Mouse (Mus musculus): Measurements from ENCODE around the gene Pip4k2c. TPM values are rescaled to one million over a fixed set of nuclear protein-coding genes. Genes with fewer than 3 reads are reported as not detected.

Pip4k2c gene
- total RNA-seq, 2 experiments from 2014 or later: 12.1 to 13.8 TPM

DNA sequence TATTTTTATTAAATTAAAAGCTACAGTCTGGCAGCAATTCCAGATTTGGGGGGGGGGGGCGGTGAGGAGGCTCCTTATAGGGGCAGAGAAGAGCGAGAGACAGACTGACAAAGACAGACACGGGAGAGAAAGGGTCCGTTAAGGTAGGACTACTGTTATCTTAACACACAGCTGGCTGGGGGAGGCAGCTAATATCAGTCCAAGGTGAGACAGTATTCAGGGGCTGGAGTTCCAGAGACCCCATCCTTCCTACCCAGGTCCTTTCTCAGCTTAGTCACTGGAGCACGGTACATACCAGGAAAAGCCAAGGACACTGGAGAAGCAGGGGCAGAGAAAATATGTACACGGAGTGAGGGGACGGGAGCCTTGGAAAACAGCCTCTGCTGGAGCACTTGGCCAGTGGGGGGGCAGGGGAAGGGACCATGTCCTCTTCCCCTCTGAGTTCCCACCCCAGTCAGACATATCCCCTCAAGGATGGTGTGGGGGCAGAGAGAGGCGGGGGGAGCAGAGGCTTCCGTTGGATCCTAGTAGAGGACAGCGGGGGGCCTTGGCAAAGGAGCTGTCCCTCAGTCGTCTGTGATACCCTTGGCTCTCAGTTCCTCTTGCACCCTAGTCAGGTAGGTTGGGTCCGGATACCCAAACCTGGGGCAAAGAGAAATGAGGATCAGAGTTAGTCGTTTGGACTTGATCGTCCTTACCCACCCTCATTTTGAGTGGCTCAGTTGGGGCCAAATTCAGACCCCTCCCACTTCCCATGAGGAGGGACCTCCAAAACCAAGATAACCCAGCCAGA lies 20.8 kb downstream of the Pip4k2c start:
- no peak for ATAC-seq (replicated peaks; ENCODE audit: poor library complexity, severe bottlenecking)

DNA sequence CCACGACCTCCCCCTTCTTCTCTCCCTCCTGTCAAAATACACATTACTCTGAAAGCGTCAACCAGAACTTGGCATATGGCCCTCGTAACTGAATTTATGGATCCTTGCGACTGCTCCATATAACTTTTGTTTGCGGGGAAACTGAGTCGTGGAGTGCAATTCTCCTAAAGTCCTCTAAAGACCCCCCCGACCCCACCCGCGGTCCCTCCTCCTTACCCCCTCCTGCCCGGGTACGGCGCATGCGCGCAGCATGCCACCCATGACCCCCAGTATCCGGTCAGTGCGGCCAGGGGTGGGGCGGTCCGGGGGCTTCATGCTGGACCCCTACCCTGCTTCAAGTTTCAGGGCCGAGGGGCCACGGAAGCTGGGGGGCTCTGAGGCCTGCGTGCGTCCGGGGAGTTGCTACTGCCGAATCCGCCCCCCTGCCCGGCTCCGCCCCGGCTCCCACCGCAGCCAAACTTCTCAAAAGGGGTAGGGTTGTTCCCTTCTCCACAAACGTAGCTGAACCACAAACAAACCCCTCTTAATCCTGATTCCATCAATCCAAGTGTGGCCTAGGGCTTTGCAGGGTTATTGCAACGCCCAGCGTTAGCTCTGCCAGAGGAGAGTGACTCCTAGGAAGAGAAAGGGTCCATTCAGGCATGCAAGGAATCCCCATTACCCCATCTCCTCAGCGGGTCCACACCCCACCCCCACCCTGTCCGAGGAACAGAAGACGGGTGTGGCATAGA lies 21.6 kb downstream of the Pip4k2c start, which contains the start of gene Arhgef25:
Gene Arhgef25 (minus strand): TSS at position 433 of the 731 bp plus-strand sequence.
- ATAC-seq (replicated peaks; ENCODE audit: poor library complexity, severe bottlenecking): peak; percentile 21

DNA sequence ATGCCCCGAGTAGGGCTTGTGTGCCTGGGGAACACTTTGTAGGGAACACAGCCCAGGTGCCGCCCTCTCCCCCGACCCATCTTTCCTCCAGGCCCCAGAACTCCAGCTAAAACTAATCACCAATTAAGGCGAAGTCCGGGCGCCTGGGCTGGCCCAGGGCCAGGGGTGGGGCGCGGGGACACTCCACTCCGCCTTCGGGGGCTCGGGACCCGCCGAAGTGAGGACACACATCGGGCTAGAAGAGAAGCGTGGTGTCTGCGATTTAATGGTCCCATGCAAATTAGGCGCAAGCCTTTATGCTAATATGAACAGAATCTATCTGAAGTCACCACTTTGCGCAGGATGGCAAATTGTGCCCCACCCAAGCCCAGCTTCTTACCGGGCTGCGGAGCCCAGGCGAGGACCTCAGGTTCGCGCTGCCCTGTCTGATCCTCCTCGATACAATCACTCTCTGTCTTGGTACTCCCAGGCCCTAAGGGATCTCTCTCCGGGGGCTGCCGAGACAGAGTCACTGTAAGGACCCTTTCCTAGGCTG lies 22.2 kb downstream of the Pip4k2c start:
- peak; percentile 23; the same call in 1 of the 2 replicates for ATAC-seq (replicated peaks; ENCODE audit: poor library complexity, severe bottlenecking)

DNA sequence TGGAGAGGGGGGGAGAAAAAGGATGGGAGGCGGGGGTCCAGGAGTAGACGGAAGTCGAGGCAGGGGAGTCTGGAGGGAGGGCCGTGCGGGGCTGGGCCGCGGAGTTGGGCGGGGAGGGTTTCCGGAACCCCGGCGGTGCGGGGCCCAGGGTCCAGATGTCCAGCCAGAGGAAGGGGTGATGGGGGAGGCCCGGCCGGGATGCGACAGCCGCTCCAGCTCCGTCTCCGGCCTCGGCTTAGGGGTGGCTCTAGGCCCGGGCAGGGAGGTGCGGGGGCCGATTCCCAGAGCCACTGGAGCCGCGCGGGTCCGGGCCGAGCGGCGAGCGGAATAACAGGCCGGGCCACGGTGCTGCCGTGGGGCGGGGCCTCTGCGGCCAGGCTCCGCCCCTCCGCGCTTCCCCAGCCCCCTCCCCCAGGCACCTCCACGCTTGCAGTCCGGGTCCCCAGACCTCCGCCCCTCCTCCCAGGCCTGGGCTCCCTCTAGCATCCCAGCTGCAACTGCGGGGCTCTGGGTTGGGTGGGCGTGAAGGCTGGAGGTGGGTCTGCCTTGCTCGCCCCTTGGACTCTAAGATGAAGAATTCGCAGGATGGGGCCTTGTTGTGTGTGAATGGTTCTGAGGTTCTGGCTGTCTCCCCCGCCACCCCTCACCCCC lies 22.8 kb downstream of the Pip4k2c start:
- peak; percentile 13; the same call in 1 of the 2 replicates for ATAC-seq (replicated peaks; ENCODE audit: poor library complexity, severe bottlenecking)

DNA sequence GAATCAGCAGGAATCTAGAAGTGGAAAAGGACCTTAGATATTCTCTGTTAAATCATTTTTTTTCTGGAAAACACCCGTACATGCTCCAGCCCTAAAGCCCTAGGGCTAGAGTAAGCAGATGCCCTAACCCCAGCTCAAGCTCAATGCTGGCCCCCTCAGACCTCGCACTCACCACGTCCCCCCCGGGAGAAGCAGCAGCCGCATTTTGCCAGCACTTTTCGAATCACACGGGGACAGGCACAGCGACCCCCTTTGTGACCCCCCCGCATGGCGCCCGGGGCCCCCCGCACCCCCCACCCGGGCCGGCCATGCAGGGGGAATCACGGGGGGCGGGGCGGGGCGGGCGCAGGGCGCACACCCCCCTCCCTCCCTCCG lies 23.3 kb downstream of the Pip4k2c start:
- ATAC-seq (replicated peaks; ENCODE audit: poor library complexity, severe bottlenecking): no peak

DNA sequence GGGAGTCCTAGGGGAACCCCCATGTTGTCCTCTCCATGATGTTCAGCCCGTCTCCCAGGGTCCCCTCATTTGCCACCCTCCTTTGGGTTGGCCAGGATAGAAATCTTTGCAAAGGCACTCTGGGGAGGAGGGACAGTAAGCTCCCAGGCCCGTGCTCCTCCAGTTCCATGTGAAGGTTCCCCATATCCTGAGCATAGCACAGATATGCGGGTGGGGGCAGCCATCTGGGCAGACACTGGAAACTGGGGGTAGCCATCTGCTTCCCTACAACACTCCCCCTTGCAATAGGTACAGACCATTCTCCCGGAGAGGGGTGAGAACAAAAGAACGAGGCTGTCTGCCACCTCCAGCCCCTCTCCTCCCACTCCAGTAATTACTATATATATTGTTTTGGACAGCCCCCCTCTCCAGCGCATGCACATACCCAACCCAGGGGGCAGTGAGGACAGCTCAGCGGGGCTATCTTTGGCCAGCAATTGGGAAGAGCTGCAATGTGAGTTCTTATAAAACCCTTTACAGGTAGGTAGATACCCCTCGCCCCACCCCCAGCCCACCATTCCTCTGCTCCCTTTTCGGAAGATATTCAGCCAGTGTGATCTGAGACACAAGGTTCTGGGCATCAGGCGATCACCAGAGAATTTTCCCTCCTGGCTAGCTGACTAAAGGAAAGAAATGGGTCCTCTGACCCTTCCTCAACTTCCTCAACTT lies 23.9 kb downstream of the Pip4k2c start:
- no peak for ATAC-seq (replicated peaks; ENCODE audit: poor library complexity, severe bottlenecking)

DNA sequence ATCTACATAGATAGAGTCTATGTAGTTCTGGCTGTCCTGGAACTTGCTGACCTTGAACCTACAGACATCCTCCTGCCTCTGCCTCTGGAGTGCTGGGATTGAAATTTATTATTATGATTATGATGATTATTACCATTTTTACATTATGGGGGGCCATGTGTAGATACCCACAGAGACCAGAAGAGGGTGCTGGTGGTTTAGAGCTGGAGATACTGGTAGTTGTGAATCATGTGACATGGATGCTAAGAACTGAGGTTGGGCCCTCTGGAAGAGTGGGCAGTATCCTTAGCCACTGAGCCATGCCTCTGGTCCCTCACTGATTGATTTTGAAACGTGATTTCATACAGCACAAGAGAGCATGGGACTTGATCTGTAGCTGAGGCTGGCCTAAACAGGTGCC lies 24.9 kb downstream of the Pip4k2c start:
- no peak for ATAC-seq (replicated peaks; ENCODE audit: poor library complexity, severe bottlenecking)

DNA sequence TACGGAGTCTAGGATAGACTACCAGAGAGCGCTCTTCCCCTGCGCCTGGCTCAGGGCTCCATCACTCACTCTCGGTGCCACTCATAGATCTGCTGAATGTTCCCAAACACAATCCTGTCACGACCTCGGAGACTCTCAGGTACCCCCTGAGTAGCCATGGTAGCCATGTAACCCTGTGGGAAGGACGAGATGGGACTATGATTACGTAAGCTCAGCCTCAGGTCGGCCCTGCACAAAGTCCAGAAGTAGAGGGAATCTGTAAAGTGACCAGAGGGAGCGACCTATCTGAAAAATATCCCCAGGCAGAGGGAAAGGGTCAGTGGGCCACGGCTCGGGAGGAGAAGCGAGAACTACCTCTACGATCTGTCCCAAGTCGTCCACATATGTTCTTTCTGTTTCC lies 25.9 kb downstream of the Pip4k2c start:
- no peak for ATAC-seq (replicated peaks; ENCODE audit: poor library complexity, severe bottlenecking)

DNA sequence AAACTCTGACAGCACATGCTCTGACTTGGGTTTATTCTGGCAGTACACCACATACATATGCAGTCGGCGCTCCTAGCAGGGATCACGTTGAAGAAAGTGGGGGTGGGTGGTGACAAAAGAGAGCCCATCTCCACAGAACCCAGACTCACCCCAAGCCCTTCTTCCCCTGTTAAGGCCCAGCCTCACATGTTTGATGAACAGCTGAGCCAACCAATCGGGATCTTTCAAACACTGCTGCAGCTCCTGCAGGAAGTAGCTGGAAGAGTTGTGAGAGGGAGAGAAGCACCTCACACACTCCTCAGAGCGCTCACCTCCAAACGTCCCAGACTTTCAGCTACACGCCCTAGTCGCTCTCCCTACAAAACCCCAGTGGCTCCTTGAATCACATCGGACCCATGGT lies 26.3 kb downstream of the Pip4k2c start:
- no peak for ATAC-seq (replicated peaks; ENCODE audit: poor library complexity, severe bottlenecking)

DNA sequence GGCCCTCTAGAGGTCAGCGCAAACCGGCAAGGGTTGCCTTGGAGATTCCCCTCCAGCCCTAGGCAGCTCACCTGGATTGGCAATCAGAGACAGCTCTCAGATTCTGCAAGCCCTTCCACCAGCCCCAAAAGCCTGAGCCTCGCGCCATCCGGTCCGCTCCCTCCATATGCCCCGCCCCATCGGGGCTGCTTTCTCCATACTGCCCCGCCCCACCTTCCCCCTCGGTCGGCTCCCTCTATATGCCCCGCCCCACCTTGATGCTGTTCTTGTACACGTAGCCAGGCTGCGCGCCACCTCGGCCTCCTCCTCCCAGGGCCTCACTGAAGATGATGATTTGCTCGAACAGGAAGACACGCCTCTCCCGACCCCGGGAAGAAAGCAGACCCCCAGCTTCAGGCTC lies 27.6 kb downstream of the Pip4k2c start:
- 0 out of 2 replicates have a peak, but pooled peaks have one; percentile 9 for ATAC-seq (replicated peaks; ENCODE audit: poor library complexity, severe bottlenecking)

DNA sequence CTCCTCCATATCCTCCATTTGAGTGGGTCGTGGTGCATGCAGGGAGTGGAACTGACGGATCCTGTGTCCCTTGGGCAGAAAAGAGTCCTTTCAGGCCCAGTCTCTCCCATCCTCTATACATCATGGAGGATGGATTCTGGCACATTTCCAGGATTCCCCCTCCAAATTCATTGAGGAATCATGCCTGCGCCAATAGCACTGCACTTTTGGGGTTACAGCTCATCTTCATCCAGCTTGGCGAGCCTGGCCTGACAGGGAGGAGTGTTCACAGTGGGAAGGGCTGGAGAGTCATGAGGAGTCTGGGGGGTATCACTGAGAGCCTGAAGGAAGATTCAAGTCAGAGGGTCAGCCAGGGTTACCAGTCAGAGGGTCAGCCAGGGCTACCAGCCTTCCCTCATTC lies 28.8 kb downstream of the Pip4k2c start:
- no peak for ATAC-seq (replicated peaks; ENCODE audit: poor library complexity, severe bottlenecking)

DNA sequence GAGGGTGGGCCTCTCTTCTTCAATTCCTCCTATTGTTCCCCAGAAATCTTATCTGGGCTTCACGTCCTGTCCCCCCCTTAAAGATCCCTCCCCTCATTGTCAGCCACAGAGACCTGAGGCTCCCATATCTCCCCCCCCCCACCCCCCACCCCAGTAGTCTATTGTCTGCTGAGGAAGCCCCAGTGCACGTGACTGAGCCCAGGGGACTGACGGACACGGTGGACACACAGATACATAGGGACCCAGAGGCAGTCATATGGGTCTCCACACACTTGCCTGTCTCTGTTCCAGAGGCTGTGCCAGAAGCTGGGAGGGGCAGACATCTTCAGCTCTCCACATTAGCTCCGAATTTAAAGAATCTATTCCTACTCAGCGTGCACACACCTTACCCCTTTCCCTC lies 29.8 kb downstream of the Pip4k2c start:
- ATAC-seq (replicated peaks; ENCODE audit: poor library complexity, severe bottlenecking): no peak

DNA sequence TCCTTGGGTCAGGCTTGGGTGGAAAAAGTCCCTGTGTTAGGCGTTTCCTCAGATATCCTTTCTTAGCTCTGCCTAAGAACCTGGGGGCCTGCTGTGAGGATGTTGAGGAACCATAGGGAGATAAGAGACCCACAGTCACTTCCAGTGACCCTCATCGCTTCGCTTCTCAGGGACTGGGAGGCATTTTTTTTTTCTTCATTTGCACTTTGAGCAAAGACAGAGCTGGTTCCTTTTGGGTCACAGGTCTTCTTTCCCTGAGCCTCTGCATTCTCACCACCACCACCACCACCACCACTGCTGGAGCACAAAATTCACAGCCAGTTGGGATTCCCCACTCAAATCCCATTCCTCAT lies 30.7 kb downstream of the Pip4k2c start:
- ATAC-seq (replicated peaks; ENCODE audit: poor library complexity, severe bottlenecking): no peak

DNA sequence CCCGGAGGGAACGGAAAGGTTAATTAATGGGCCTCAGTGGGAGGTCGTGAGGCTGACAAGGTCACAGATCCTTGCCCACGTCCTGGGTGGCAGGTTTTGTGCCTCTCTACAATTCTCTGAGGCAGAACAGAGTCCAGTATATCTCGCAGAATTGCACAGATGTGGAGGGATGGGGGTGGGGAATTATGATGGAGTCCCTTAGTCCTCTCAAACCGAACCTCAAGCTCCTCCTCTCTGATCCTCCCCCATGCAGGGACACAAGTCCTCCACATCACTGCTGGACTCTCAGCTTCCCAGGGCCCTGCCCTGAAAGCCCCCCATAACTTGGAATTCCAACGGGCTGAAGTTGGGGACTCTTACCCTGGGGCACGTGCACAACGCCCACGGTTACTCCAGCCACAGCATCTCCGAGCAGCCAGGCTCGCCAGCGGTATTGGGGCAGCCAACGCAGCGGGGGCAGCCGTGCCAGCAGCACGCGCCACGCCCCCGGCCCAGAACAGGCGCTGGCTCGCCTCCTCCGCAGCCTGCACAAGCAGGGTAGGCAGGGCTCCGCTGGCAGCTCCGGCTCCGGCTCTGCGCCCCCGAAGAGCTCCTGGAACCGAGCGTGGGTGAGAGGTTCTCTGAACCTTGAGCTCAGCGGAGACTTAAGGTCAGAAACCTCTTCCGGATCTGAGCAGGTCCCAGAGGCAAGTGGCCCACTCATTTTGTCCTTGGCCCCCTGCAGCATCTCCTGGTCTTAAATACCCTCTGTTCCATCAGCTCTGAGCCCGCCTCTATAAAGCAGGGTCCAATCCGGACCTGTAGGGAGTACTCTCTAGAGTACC lies 31.3 kb downstream of the Pip4k2c start, which contains the start of gene Slc26a10:
Gene Slc26a10 (minus strand): TSS at position 775 of the 824 bp plus-strand sequence.
- ATAC-seq (replicated peaks; ENCODE audit: poor library complexity, severe bottlenecking): 0 out of 2 replicates have a peak, but pooled peaks have one; percentile 3

DNA sequence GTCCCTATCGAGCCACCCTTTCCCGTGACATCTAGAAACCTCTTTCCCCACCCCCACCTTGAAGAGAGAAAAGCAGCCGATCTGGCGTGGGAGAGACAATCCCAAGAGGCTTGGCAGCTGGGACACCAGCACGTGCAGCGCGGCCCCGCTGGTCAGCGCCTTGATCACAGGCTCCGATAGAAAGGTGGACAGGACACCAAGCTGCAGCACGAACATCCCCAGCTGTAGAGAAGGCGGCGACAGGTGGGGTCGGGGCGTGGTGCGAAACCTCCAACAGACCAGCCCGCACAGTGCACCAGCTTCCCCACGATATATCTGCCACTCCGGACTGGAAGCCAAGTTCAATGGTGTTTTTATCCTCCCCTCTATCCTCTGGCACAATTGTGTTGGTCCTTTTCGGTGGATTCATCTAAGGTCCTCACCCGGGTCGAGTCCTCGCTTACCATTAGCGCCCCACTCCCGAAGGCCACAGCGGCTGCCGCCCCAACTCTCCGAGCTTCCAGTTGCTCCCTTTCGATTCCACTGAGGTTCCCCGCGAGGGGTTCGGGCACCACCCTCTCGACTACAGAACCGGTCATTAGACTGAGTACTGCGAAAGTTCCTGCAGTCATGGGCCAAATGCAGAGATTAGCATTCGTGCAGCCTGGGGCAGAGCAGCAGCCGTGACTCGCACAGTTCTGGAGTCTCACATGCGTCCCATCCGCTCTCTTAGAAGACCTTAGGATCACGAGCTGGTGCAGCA lies 32.9 kb downstream of the Pip4k2c start:
- ATAC-seq (replicated peaks; ENCODE audit: poor library complexity, severe bottlenecking): 0 out of 2 replicates have a peak, but pooled peaks have one; percentile 5

DNA sequence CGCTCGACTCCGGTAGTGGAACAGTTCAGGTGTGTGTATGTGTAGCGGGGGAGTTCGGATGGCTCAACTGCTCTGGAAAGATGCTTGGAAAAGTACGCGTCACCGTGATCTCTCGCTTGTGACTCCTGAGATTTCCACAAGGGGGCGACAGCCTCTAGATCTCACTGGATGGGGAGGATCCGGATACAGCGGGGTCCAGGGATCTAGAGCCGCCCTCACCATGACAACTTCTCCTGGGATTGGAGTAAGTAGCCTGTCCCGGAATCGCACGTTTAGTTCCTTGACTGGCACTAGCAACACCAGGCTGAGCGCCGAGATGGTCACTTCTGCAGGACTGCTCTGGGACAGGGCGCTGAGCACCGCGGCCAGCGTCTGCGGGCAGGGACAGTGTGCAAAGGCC lies 33.7 kb downstream of the Pip4k2c start:
- ATAC-seq (replicated peaks; ENCODE audit: poor library complexity, severe bottlenecking): peak; percentile 71

DNA sequence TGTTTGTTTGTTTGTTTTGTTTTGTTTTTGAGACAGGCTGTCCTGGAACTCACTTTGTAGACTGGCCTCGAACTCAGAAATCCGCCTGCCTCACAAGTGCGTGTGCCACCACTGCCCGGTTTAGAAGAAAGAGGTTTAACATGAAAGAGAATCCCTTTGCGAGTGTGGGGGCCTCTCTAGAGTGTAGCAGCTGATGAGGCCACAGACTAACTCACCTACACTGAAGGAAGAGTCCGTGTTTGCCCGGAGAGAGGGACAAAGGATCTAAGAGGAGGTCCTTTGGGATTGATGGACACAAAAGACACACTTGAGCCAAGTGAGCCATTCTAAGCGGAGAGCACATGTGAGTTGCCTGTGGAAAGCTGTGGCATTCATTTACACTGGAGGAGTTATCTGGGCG lies 34.1 kb downstream of the Pip4k2c start:
- ATAC-seq (replicated peaks; ENCODE audit: poor library complexity, severe bottlenecking): no peak

DNA sequence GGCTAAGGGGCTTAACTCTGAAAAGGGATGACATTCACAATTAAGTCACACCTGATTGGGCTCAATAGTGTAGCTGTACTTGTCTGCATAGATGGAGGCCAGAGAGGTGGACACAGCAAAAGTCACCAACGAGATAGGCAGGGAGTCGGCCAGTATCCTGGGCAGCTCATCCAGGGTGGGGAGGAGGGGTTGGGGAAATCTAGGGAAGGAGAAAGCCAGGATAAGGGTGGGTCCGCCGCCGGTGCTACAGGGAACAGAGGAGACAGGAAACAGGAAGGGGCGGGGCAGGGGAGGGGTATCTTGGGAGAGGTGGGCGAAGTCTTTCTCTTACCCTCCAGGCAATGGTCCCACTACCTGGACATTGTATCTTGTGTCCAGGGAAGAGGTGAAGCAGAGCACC lies 34.6 kb downstream of the Pip4k2c start:
- ATAC-seq (replicated peaks; ENCODE audit: poor library complexity, severe bottlenecking): no peak

DNA sequence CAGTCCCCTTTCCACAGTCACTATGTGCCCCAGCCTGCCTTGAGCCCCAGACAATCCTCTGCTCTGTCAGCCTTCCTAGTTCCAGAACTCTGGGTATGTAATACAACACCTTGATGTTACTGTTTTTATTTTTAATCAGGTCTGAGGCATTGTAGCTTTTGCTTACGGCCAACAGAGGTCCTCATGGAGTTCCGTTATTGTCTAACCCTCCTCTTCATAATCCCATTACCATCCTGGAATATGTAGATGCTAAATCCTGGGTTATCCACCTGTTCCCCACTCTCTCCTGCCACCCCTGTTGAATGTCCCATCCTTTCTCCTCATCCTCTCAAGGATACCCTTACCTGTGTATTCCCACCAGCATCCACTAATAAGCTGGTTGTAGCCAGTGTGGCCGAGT lies 35.2 kb downstream of the Pip4k2c start:
- no peak for ATAC-seq (replicated peaks; ENCODE audit: poor library complexity, severe bottlenecking)

All from granulocyte monocyte progenitor cell, adult 5-6 weeks (primary cell).